Mouse (Mus musculus): Measurements from ENCODE around the gene Git1.

DNA sequence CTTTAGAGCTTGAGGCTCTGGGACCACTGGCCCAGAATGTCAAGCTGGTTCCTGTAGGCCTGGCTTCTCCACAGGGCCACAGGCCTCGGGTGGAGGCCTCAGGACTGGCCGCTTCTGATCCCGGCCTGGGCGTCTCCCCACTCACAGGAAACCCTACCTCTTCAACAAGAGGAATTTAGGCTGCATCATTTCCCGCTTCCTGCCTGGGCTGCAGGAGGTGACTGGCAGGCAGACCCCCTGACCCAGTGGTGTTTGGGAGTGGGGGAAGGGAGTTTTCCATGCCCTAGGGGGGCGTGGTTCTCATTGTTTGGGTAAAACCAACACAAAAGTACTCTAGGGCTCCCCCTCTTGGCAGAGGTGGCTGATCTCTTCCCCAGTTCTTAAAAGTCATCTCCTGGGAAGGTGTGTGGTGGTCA, 4.0 kb downstream of the Git1 start:
- no peak for TF ChIP-seq POLR2A (IDR thresholded peaks at IDR 0.05; ENCODE audit: borderline replicate concordance, insufficient read depth, low read length)
- TF ChIP-seq CTCF (IDR thresholded peaks at IDR 0.05; ENCODE audit: borderline replicate concordance, insufficient read depth, low read depth, low read length): peak; percentile 14; the same call in 1 of the 2 replicates

Data from cerebellum, adult 2 months (tissue).